Mouse (Mus musculus): ENCODE measurements around the gene Ccm2. TPM values are rescaled to one million over a fixed set of nuclear protein-coding genes. Genes with fewer than 3 reads are reported as not detected.

Ccm2 gene
- total RNA-seq, 2 experiments from 2014 or later: 41.7 to 60.2 TPM

DNA sequence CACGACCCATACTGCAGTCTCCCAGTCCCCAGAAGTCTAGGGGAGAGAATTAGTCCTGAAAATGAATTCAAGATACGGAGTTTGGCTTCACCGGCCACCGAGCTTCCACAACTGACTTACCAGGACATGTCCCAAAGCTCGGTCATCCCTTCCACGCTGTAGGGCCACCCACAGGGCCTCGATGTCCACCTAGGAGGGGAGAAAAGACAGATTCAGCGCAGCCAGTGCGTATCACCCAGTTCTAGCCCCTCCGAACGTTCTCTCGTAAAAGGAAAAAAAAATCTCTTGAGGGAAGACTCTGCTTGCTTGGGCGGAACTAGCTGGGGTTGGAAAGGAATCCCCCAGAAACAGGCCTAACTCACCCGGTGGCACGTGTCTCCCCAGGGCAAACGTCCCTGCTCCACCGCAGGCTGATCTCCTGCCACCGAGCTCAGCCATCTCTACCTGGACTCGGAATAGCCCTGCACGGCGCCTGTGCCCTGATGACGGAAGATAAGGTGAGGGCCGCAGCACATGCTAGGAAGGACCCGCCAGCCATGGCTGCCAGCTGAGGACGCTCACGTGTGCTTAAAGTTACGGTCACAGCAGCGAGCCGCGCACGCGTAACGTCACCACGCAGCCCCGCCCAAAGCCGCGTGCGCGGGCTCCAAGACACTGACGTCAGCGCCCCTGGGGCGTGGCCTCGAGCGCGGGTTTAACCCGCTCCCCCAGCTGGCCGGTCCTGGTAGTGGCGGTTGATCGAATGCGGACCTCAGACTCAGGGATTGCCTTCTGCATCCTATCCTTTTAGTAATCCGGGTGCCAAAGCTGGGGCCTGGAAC, 18.3 kb upstream of the Ccm2 start:
- DNase-seq (ENCODE audit: low spot score in 2 of 2): peak; percentile 99

DNA sequence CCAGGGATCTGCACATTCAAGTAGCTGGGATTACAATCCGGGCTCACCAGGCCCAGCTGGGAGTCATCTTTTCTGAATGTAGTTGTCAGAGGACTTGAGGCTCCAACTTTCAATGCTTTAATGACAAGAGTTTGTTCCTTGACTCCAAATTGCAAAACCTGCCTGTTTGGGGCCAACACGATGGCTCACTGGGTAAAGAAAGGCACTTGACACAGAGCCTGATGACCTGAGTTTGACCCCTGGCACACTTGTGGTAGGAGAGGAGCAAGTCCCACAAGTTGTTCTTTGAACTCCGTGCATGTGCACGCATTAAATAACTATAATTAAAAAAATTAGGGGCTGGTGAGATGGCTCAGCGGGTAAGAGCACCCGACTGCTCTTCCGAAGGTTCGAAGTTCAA, 16.7 kb upstream of the Ccm2 start:
- DNase-seq (ENCODE audit: low spot score in 2 of 2): no peak

DNA sequence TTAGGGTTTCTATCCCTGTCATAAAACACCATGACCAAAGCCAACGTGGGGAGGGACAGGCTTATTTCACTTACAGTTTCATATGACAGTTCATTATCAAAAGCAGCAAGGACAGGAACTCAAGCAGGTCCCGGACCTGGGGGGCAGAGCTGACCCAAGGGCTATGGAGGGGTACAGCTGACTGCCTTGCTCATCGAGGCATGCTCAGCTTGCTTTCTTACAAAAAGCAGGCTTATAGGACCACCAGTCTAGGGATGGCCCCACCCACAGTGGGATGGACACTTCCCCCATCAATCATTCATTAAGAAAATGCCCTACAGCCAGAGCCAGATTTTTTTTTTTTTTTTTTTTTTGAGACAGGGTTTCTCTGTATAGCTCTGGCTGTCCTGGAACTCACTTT, 15.9 kb upstream of the Ccm2 start:
- no peak for DNase-seq (ENCODE audit: low spot score in 2 of 2)

DNA sequence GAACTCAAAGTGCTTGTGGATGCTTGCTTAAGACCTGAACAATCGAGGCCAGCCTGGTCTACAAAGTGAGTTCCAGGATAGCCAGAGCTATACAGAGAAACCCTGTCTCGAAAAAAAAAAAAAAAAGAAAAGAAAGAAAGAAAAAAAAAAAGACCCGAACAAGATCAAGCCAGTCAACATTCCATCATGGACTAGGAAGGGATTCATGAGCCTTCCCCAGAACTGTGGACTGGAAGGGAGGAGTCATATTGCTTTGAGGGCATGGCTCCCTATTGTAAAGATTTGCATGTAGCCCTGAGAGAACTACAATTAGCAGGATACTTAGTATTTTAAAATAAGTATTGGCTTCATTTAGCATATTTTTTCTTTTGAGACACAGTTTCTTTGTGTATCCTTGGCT, 2.0 kb upstream of the Ccm2 start:
- DNase-seq (ENCODE audit: low spot score in 2 of 2): no peak

DNA sequence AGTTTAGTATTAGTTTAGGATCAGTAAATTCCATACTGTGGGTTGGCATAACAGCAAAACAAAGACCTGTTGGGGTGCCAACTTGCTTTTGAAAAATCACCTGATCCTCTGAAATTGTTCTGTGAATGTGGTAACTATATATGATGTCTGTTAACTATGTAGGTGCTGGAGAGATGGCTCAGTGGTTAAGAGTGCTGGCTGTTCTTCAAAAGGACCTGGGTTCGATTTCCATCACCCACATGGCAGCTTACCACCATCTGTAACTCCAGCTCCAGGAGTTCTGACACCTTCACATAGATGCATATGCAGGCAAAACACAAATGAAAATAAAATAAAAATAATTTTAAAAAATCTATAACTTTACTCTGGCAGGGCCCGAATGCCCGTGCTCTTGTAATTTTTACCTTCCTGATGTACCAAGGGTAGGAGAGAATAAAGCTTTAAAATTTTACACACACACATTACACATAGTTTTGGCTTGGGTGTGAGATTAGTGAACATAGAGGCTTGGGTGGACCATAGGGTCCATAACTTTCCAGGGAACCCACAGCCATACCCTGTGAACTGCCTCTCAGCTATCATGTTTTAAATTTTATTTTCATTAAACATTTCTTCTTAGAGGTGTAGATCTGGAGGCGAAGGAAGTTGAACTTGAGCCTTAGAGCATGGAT, 1.4 kb upstream of the Ccm2 start:
- DNase-seq (ENCODE audit: low spot score in 2 of 2): no peak

DNA sequence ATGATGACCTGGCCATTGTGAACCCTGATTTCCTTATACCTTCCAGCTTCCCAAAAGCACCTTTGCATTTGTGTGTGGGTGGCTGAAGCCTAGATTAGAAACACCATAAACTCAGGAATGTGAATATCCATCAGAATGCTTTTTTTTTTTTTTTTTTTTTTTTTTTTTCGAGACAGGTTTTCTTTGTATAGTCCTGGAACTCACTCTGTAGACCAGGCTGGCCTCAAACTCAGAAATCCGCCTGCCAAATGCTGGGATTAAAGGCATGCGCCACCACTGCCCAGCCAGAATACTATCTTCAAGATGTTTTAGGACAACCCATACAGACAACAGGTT, 862 bp upstream of the Ccm2 start:
- DNase-seq (ENCODE audit: low spot score in 2 of 2): no peak

DNA sequence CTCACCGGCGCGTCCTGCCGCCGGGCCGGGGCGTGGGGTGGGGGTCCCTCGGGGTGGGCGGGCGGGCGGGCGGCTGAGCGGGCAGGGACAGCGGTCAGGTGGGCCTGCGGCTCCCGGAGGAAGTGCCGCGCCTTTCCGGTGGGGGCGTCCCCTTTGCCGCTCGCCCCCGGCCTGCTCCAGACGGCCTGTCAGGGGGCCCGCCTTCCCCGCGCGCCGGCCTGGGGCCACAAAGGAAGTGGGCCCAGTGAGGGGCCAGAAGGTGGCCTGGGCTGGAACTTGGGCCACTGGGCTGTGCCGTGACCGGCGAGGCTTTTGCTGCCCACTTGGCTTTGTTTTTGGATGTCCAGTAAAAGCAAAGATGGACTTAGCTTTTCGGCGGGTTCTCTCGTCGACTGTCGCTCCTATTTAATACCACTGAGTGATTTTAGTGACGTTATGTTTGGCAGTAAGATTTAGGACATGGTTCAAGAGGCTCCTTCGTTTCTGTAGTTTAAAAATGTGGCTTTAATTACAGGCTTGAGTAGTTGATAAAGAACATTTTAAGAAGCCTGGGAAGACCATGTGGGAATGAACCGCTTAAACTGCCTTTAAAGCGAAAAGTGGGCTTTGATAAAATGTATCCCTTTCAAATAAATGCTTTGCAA, 472 bp downstream of the Ccm2 start:
- peak; percentile 68 to 72 for DNase-seq (ENCODE audit: low spot score in 2 of 2)

- no peak for DNase-seq (ENCODE audit: low spot score in 2 of 2)
Observed at GRCm38 (mm10) chr11:6547696-6548325, 1.1 kb downstream of the Ccm2 start.

DNA sequence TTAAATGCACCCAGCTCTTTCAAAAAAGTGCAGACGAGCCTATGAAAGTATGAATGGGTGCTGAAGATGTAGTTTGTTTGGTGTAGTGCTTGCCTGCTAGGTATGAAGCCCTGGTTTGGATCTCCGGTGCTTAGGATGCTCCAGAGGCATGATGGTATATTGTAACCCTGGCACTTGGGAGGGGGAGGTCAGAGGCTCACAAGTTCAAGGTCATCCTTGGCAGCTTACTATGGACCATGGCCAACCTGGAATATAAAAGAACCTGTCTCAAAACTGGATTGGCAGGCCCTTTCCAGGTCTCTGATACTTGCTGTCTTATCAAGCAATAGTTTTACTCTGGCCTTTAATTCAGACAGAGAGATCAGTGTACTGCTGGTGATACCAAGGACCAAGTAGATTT, 3.1 kb downstream of the Ccm2 start:
- DNase-seq (ENCODE audit: low spot score in 2 of 2): no peak

DNA sequence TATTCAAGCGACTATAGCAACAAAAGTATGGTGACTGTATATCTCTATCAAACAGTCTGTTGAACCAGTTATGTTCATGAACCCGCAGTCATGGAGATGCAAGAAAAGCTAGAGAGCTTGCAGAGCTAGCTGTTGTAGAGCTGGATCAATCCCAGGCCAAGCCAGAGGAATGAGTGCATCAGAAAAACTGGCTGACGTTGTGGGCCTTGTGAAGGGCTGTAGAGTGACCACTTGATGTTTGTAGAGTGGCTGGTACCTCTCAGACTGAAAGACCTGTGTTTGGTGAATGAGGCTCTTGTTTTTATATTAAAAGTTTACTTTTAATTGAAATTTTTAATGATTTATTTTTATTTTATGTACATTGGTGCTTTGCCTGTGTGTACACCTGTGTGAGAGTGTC, 3.5 kb downstream of the Ccm2 start:
- no peak for DNase-seq (ENCODE audit: low spot score in 2 of 2)

DNA sequence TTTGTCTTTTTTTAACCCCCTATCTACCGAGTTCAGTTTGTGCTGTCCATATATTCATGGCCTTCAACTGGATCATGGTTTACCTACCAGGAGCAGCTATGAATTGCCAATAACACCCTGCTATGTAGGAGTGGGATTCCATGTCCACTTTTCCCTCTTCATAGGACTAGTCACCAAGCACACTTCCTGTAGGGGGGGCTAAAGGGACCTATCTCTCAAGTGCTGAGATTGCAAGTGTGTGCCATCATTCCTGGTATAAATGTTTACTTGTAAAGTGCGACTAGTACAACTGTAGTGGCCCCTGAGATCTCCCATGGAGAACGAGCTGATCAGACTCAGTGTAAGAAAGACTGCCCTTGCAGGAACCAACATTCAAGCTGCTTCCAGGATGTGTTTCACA, 11.5 kb downstream of the Ccm2 start:
- no peak for DNase-seq (ENCODE audit: low spot score in 2 of 2)

GRCm38 (mm10) chr11:6559996-6560395, 13.3 kb downstream of the Ccm2 start:
- no peak for DNase-seq (ENCODE audit: low spot score in 2 of 2)

- no peak for DNase-seq (ENCODE audit: low spot score in 2 of 2)
Observed at GRCm38 (mm10) chr11:6560655-6561360, 14.1 kb downstream of the Ccm2 start.

DNA sequence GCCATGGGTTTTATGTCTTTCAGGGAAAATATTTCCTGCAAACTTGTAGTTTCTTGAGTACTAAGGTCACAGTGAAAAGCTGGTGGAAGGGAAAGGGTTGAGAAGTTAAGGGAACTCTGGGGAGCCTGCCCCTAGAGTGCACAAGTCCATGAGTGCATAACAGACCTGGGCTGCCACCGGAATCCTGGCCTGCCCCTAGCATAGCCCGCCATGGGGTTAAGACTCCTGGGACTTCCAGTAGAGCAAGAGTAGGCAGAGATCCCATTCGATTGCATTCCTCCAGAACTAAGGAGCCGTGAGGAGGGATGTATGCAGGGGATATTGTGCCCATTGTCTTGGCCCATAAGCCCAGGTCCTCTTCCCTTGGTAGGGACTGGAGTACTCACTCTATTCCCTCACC, 14.8 kb downstream of the Ccm2 start:
- DNase-seq (ENCODE audit: low spot score in 2 of 2): no peak

- DNase-seq (ENCODE audit: low spot score in 2 of 2): no peak
Observed at GRCm38 (mm10) chr11:6562359-6562758, 15.7 kb downstream of the Ccm2 start.

- DNase-seq (ENCODE audit: low spot score in 2 of 2): no peak
Observed at GRCm38 (mm10) chr11:6563201-6563600, 16.5 kb downstream of the Ccm2 start.

DNA sequence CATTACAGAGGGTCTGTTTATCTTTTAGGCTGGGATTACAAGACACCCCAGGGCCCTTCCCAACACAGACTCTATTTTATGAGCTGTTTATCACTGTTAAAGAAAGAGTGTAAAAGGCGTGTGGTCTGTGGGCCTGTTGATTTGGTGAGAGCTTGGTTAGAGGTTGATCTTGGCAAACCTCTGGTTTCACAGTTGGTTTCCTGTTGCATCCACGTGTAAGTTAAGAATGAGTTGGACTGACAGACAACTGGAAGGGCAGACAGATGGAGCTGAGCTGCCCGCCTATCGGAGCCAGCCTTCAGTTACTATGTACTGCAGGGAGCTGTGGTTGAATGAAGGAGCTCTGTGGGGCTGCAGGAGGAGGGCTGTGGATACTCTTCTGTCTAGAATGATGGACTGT, 19.8 kb downstream of the Ccm2 start:
- DNase-seq (ENCODE audit: low spot score in 2 of 2): no peak

- DNase-seq (ENCODE audit: low spot score in 2 of 2): no peak
Observed at GRCm38 (mm10) chr11:6567951-6568350, 21.3 kb downstream of the Ccm2 start.

GRCm38 (mm10) chr11:6568584-6569409, 22.1 kb downstream of the Ccm2 start:
- DNase-seq (ENCODE audit: low spot score in 2 of 2): peak in 1 of 2 experiments; percentile 10

GRCm38 (mm10) chr11:6569410-6569777, 22.7 kb downstream of the Ccm2 start:
- peak in 1 of 2 experiments; percentile 27 for DNase-seq (ENCODE audit: low spot score in 2 of 2)
